Mouse (Mus musculus): ENCODE results near the gene Rbm34. TPM values are rescaled to one million over a fixed set of nuclear protein-coding genes. Genes with fewer than 3 reads are reported as not detected.

The Rbm34 gene
- 18.6 and 23.9 TPM in 2 replicates for polyA plus RNA-seq (2012)

- TF ChIP-seq GATA1 (IDR thresholded peaks at IDR 0.05; ENCODE audit: low read length), result no peak
These were observed at the start of gene Rbm34 for GRCm38 (mm10) chr8:126970579-126971313. TSS of gene Rbm34 (minus strand) at chr8:126971071.

- no peak for TF ChIP-seq GATA1 (IDR thresholded peaks at IDR 0.05; ENCODE audit: low read length)
These were observed 40.8 kb upstream of the Rbm34 start for GRCm38 (mm10) chr8:127011668-127012067.

- TF ChIP-seq GATA1 (IDR thresholded peaks at IDR 0.05; ENCODE audit: low read length), result no peak
These were observed 23.6 kb upstream of the Rbm34 start for GRCm38 (mm10) chr8:126994506-126994905.

- TF ChIP-seq GATA1 (IDR thresholded peaks at IDR 0.05; ENCODE audit: low read length), result no peak
These were observed 18.7 kb upstream of the Rbm34 start for GRCm38 (mm10) chr8:126989363-126990153.

- TF ChIP-seq GATA1 (IDR thresholded peaks at IDR 0.05; ENCODE audit: low read length), result no peak
These were observed 17.6 kb upstream of the Rbm34 start for GRCm38 (mm10) chr8:126988346-126989006.

GRCm38 (mm10) chr8:126986495-126986894 is 15.6 kb upstream of the Rbm34 start:
- TF ChIP-seq GATA1 (IDR thresholded peaks at IDR 0.05; ENCODE audit: low read length), result no peak

- no peak for TF ChIP-seq GATA1 (IDR thresholded peaks at IDR 0.05; ENCODE audit: low read length)
These were observed 9.2 kb upstream of the Rbm34 start for GRCm38 (mm10) chr8:126980046-126980445.

GRCm38 (mm10) chr8:126979091-126979920 is 8.4 kb upstream of the Rbm34 start:
- no peak for TF ChIP-seq GATA1 (IDR thresholded peaks at IDR 0.05; ENCODE audit: low read length)

- TF ChIP-seq GATA1 (IDR thresholded peaks at IDR 0.05; ENCODE audit: low read length), result no peak
These were observed 7.2 kb upstream of the Rbm34 start for GRCm38 (mm10) chr8:126978028-126978427.

- TF ChIP-seq GATA1 (IDR thresholded peaks at IDR 0.05; ENCODE audit: low read length), result no peak
These were observed 5.9 kb upstream of the Rbm34 start for GRCm38 (mm10) chr8:126976608-126977348.

GRCm38 (mm10) chr8:126975706-126976105 is 4.8 kb upstream of the Rbm34 start:
- no peak for TF ChIP-seq GATA1 (IDR thresholded peaks at IDR 0.05; ENCODE audit: low read length)

- no peak for TF ChIP-seq GATA1 (IDR thresholded peaks at IDR 0.05; ENCODE audit: low read length)
These were observed 3.6 kb upstream of the Rbm34 start for GRCm38 (mm10) chr8:126974511-126974910.

- TF ChIP-seq GATA1 (IDR thresholded peaks at IDR 0.05; ENCODE audit: low read length), result peak; percentile 56
These were observed 2.9 kb upstream of the Rbm34 start for GRCm38 (mm10) chr8:126973686-126974265.

GRCm38 (mm10) chr8:126972649-126973048 is 1.8 kb upstream of the Rbm34 start:
- no peak for TF ChIP-seq GATA1 (IDR thresholded peaks at IDR 0.05; ENCODE audit: low read length)

Data from G1E-ER4 (cell line).